Mouse (Mus musculus) limb, embryonic 13.5 days (tissue): ENCODE results near the gene Eno1. TPM values are rescaled to one million over a fixed set of nuclear protein-coding genes. Genes with fewer than 3 reads are reported as not detected.
A peak's percentile ranks its signal among the peaks of the same experiment; 100 is the strongest.

Experiments
- ATAC-seq: fragments of 200-750 bp; cut with Nextera tagmentation; 2 replicates; pipeline ENCODE4 v1.8.0; 2017; ENCODE audit warnings: low read depth, moderate number of reproducible peaks, moderate TSS enrichment; ENCODE audit not compliant: low FRiP score
- H3K27ac ChIP-seq: fragments of 300-500 bp; sonication (generic); 2 replicates; pipeline ENCODE4 v1.5.1; 2015; ENCODE audit warnings: inconsistent platforms, mild to moderate bottlenecking, moderate library complexity
- H3K27me3 ChIP-seq: fragments of 300-500 bp; sonication (generic); 2 replicates; pipeline ENCODE4 v1.6.1; 2015; ENCODE audit warnings: mild to moderate bottlenecking, inconsistent platforms
- H3K36me3 ChIP-seq: fragments of 300-500 bp; sonication (generic); 2 replicates; pipeline ENCODE4 v1.6.1; 2015; ENCODE audit warnings: inconsistent platforms, mild to moderate bottlenecking, moderate library complexity
- H3K4me1 ChIP-seq: fragments of 300-500 bp; sonication (generic); 2 replicates; pipeline ENCODE4 v1.6.1; 2015; ENCODE audit warnings: inconsistent platforms
- H3K4me2 ChIP-seq: fragments of 300-500 bp; sonication (generic); replicated peaks from 2 replicates; pipeline ENCODE4 v1.6.1; 2015; ENCODE audit warnings: inconsistent platforms, mild to moderate bottlenecking, moderate library complexity
- H3K4me3 ChIP-seq: fragments of 300-500 bp; sonication (generic); 2 replicates; pipeline ENCODE4 v1.5.1; 2015; ENCODE audit warnings: moderate library complexity, mild to moderate bottlenecking, inconsistent platforms
- H3K9ac ChIP-seq: fragments of 300-500 bp; sonication (generic); 2 replicates; pipeline ENCODE4 v1.6.1; 2015; ENCODE audit warnings: mild to moderate bottlenecking, inconsistent platforms
- H3K9me3 ChIP-seq: fragments of 300-500 bp; sonication (generic); 2 replicates; pipeline ENCODE4 v1.6.1; 2016; ENCODE audit warnings: inconsistent platforms
- WGBS: fragments of 180-500 bp; shearing (Covaris S2); methylation state at CpG from one replicate; pipeline ENCODE4 v1.1.7; 2015; 5-methylcytosine and 5-hydroxymethylcytosine counted together
- polyA plus RNA-seq: library from polyadenylated mRNA; unstranded; fragments of >200 nt; fragmentation: Nextera tagmentation; extraction: Ambion mirVana; gene quantifications from 2 replicates; pipeline ENCODE4 v1.2.1, GENCODE M21; 2015

Eno1 gene
- polyA plus RNA-seq, 1 experiment from 2014 or later = 1,739 TPM

- no peaks in the 10 kb centered on the region for H3K27me3 ChIP-seq
- no peak overlapping the region for H3K4me2 ChIP-seq
- no peaks in the 10 kb centered on the region for H3K9me3 ChIP-seq
- H3K4me3 ChIP-seq = no peak overlapping the region
- WGBS = 20% methylated on average over 9 of the region's 15 CpGs
- ATAC-seq = no peak
- H3K4me1 ChIP-seq = peaks cover 46% of the 10 kb centered on the region
- H3K27ac ChIP-seq = no peak overlapping the region
- H3K9ac ChIP-seq = no peak overlapping the region
- no peaks in the 10 kb centered on the region for H3K36me3 ChIP-seq
These were observed 6.7 kb upstream of the Eno1 start for GRCm38 (mm10) chr4:150229747-150230390.

- H3K4me1 ChIP-seq = peaks cover 50% of the 10 kb centered on the region
- H3K36me3 ChIP-seq = no peaks in the 10 kb centered on the region
- no peak for ATAC-seq
- 15% methylated on average over 21 of the region's 21 CpGs for WGBS
- no peaks in the 10 kb centered on the region for H3K27me3 ChIP-seq
- no peak overlapping the region for H3K4me2 ChIP-seq
- H3K27ac ChIP-seq = peak overlapping the region; percentile 12; the same call in 1 of the 2 replicates
- peak overlapping the region; percentile 13; the same call in 1 of the 2 replicates for H3K9ac ChIP-seq
- H3K4me3 ChIP-seq = no peak overlapping the region
- H3K9me3 ChIP-seq = no peaks in the 10 kb centered on the region
These were observed 5.8 kb upstream of the Eno1 start for GRCm38 (mm10) chr4:150230460-150231407.

- peaks cover 51% of the 10 kb centered on the region for H3K4me1 ChIP-seq
These were observed 4.7 kb upstream of the Eno1 start for GRCm38 (mm10) chr4:150231871-150232270.

GRCm38 (mm10) chr4:150234599-150235327 is 1.8 kb upstream of the Eno1 start:
- Histone ChIP-seq H3K9ac (0 out of 2 replicates have a peak overlapping the region, but pooled peaks have one; percentile 31), H3K27ac (peak overlapping the region; percentile 77), H3K4me2 (no peak overlapping the region), H3K4me3 (no peak overlapping the region), H3K27me3 (no peaks in the 10 kb centered on the region), H3K9me3 (no peaks in the 10 kb centered on the region), H3K36me3 (0 out of 2 replicates have a peak, but pooled peaks cover 5% of the 10 kb centered on the region), H3K4me1 (peaks cover 56% of the 10 kb centered on the region)
- no peak for ATAC-seq
- 31% methylated on average over 8 of the region's 8 CpGs for WGBS

More at GRCm38 (mm10) chr4:150231871-150232270, 4.7 kb upstream of the Eno1 start:
- Histone ChIP-seq H3K9me3 (no peaks in the 10 kb centered on the region), H3K27me3 (no peaks in the 10 kb centered on the region), H3K4me3 (no peak overlapping the region), H3K36me3 (no peaks in the 10 kb centered on the region), H3K27ac (no peak overlapping the region), H3K9ac (no peak overlapping the region), H3K4me2 (no peak overlapping the region)
- WGBS = 48% methylated on average over 8 of the region's 8 CpGs
- no peak for ATAC-seq

- H3K27ac ChIP-seq = peak overlapping the region; percentile 77
- no peaks in the 10 kb centered on the region for H3K9me3 ChIP-seq
- peaks cover 11% of the 10 kb centered on the region for H3K36me3 ChIP-seq
- no peak overlapping the region for H3K9ac ChIP-seq
- no peaks in the 10 kb centered on the region for H3K27me3 ChIP-seq
- peaks cover 57% of the 10 kb centered on the region for H3K4me1 ChIP-seq
- ATAC-seq = no peak
- no peak overlapping the region for H3K4me2 ChIP-seq
- no peak overlapping the region for H3K4me3 ChIP-seq
- WGBS = 77% methylated on average over 4 of the region's 4 CpGs
These were observed 936 bp upstream of the Eno1 start for GRCm38 (mm10) chr4:150235585-150235984.

- Histone ChIP-seq H3K36me3 (peaks cover 15% of the 10 kb centered on the region), H3K4me3 (peak overlapping the region; percentile 84), H3K27ac (peak overlapping the region; percentile 98), H3K9me3 (no peaks in the 10 kb centered on the region), H3K27me3 (no peaks in the 10 kb centered on the region), H3K9ac (peak overlapping the region; percentile 95; the same call in 1 of the 2 replicates), H3K4me2 (peak overlapping the region; percentile 77), H3K4me1 (peaks cover 56% of the 10 kb centered on the region)
- WGBS = 81% methylated on average over 8 of the region's 8 CpGs
- ATAC-seq = no peak
These were observed 490 bp upstream of the Eno1 start for GRCm38 (mm10) chr4:150236031-150236430.

GRCm38 (mm10) chr4:150237636-150238361 is 1.3 kb downstream of the Eno1 start:
- H3K9ac ChIP-seq = peak overlapping the region; percentile 95
- H3K4me1 ChIP-seq = peaks cover 60% of the 10 kb centered on the region
- H3K27ac ChIP-seq = peak overlapping the region; percentile 98
- ATAC-seq = no peak
- under 1% methylated on average over 21 of the region's 21 CpGs for WGBS
- peaks cover 32% of the 10 kb centered on the region for H3K36me3 ChIP-seq
- no peaks in the 10 kb centered on the region for H3K9me3 ChIP-seq
- H3K4me3 ChIP-seq = peak overlapping the region; percentile 84
- no peaks in the 10 kb centered on the region for H3K27me3 ChIP-seq
- peak overlapping the region; percentile 77 for H3K4me2 ChIP-seq

GRCm38 (mm10) chr4:150238433-150239086 is 2.0 kb downstream of the Eno1 start:
- peak overlapping the region; percentile 84 for H3K4me3 ChIP-seq
- H3K36me3 ChIP-seq = peaks cover 40% of the 10 kb centered on the region
- peaks cover 66% of the 10 kb centered on the region for H3K4me1 ChIP-seq
- H3K27ac ChIP-seq = peak overlapping the region; percentile 98; the same call in 1 of the 2 replicates
- WGBS = 3% methylated on average over 3 of the region's 3 CpGs
- H3K9me3 ChIP-seq = no peaks in the 10 kb centered on the region
- ATAC-seq = no peak
- H3K27me3 ChIP-seq = no peaks in the 10 kb centered on the region
- H3K9ac ChIP-seq = peak overlapping the region; percentile 95
- peak overlapping the region; percentile 77 for H3K4me2 ChIP-seq

- Histone ChIP-seq H3K4me1 (peaks cover 66% of the 10 kb centered on the region), H3K4me3 (peak overlapping the region; percentile 84), H3K9ac (peak overlapping the region; percentile 95), H3K27me3 (no peaks in the 10 kb centered on the region), H3K4me2 (peak overlapping the region; percentile 77), H3K36me3 (peaks cover 45% of the 10 kb centered on the region), H3K9me3 (no peaks in the 10 kb centered on the region), H3K27ac (no peak overlapping the region)
- ATAC-seq = no peak
- 22% methylated on average over 5 of the region's 5 CpGs for WGBS
These were observed 2.6 kb downstream of the Eno1 start for GRCm38 (mm10) chr4:150239087-150239480.

GRCm38 (mm10) chr4:150239503-150239902 is 3.0 kb downstream of the Eno1 start:
- peak overlapping the region; percentile 22; the same call in 1 of the 2 replicates for H3K27ac ChIP-seq
- H3K36me3 ChIP-seq = peaks cover 49% of the 10 kb centered on the region
- peaks cover 66% of the 10 kb centered on the region for H3K4me1 ChIP-seq
- H3K9me3 ChIP-seq = no peaks in the 10 kb centered on the region
- H3K4me3 ChIP-seq = peak overlapping the region; percentile 84
- 26% methylated on average over 6 of the region's 6 CpGs for WGBS
- peak overlapping the region; percentile 95 for H3K9ac ChIP-seq
- ATAC-seq = no peak
- H3K4me2 ChIP-seq = peak overlapping the region; percentile 77
- H3K27me3 ChIP-seq = no peaks in the 10 kb centered on the region

- peak overlapping the region; percentile 50; the same call in 1 of the 2 replicates for H3K9ac ChIP-seq
- H3K27me3 ChIP-seq = no peaks in the 10 kb centered on the region
- H3K9me3 ChIP-seq = no peaks in the 10 kb centered on the region
- peaks cover 63% of the 10 kb centered on the region for H3K4me1 ChIP-seq
- H3K36me3 ChIP-seq = peaks cover 54% of the 10 kb centered on the region
- peak overlapping the region; percentile 22; the same call in 1 of the 2 replicates for H3K27ac ChIP-seq
- H3K4me3 ChIP-seq = peak overlapping the region; percentile 84
- ATAC-seq = no peak
- peak overlapping the region; percentile 77 for H3K4me2 ChIP-seq
- WGBS = 5% methylated on average over 6 of the region's 6 CpGs
These were observed 3.4 kb downstream of the Eno1 start for GRCm38 (mm10) chr4:150239951-150240368.
